Mouse (Mus musculus) fibroblast of lung, adult 2 months (primary cell): Measurements from ENCODE around the gene Ctxn2.

Experiments used
- DNase-seq: peaks from one replicate; pipeline ENCODE4 v3.0.0-alpha.2; 2011; ENCODE audit warnings: low read depth

Ctxn2 gene

DNA sequence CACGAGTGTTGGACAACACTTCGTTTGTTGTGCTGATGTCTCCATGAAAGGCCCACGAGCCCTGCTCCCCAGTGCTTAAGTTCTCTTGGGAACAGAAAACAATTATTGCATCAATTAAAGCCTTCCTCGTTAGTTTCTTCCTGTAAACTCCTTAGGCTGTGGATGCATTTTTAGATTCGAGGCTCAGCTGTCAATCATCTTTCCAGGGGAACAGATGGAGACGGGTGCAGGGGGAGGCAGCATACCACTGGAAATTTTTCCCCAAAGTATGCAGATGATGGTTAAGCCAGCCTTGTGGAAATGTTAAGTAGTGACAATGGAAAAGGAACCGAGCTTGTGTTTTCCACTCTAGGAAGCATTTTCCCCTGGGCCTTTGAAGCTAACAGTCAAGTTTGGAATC is 60.3 kb downstream of the Ctxn2 start:
- no peak for DNase-seq
